Mouse (Mus musculus) cerebellum, adult 8-10 months (tissue): ENCODE data around the gene Pgls.

Experiments used
- DNase-seq: peaks from one replicate; pipeline ENCODE4 v3.0.0; 2022

The Pgls gene

GRCm38 (mm10) chr8:71598841-71599240 is 6.9 kb downstream of the Pgls start:
- no peak for DNase-seq

GRCm38 (mm10) chr8:71601939-71602665 is 10.1 kb downstream of the Pgls start:
- DNase-seq: no peak

DNA sequence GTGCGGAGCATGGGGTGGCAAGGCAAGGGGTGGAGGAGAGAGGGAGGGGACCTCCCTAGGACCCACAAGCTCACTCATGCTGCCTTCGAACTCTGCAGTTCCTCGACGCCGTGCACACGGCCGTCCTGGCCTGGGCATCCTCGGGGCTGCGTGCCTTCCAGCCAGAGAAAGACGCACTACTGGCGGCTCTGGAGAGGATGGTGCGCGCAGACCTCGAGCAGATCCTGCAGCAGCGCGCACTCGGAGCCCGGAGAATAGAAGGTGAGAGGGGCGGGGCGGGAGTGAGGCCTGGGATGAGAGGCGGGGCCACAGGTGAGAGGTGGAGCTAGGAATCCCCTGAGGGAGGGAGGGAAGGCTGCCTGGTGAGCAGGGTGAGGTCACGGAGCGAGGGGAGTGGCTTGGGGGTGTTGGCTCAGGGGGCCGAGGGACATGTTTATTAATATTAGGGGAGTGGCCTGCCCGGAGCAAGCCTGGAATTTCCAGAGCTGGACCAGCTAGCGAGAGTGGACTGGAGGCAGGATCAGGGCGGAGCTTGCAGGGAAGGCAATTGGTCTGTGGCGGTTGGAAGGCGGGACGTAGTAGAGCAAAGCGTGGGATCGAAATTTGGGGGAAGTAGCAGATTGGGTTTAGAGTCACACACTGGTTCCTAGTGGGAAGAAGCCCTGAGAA is 10.8 kb downstream of the Pgls start:
- DNase-seq: no peak

GRCm38 (mm10) chr8:71604021-71604420 is 12.0 kb downstream of the Pgls start:
- DNase-seq: no peak

DNA sequence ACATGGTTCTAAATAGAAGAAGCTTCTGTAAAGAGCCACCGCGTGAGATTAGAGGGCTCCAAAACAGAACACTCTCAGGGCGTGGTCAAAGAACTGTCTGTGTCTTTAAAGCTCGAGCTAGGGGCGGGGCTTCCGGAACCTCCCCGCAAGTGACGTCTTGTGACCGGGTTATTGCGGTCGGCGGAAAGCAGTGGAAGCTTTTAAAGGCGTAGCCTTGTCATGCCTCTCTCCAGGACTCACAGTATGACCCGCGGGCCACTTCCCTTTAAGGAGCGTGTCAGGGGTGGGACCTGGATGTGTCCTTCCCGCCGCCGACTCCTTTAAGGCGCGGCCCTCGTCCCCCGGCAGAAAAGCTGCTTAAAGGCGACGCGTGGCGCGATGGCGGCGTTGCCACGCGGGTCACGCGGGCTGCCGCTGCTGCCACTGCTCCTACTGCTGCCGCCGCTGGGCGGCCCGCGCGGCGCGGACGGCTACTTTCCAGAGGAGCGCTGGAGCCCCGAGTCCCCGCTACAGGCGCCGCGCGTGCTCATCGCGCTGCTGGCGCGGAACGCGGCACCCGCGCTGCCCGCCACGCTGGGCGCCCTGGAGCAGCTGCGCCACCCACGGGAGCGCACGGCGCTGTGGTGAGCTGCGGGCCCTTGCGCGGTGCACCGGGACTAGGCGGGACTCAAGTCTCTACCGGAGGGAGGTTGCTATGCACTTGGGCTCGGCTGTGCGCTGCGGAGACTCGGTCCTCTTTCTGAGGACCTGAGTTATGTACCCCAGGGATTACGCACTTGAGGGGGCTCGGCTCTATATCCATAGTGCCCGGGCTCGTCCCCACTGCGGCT is 19.1 kb downstream of the Pgls start, which contains the start of gene Colgalt1:
Colgalt1 (plus strand) TSS at position 177 of the 830 bp plus-strand sequence.
- peak; percentile 95 for DNase-seq

DNA sequence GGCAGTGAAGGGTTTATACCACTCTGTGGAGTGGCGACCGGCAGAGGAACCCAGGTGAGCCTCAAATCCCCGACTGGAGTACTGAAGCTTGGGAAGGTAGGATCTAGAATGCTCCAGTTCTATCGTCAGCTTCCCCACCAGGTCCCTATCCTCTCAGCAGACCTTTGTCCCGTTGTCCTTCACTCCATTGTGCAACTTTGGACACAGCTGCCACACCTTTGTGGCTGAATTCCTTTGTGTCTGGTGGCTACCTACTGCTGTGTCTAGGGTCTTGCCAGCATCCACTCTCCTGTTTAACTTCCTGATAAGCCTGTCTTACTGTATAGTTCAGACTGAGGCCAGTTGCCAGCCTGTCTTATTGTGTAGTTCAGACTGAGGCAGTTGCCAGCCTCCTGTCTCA is 20.2 kb downstream of the Pgls start:
- no peak for DNase-seq

DNA sequence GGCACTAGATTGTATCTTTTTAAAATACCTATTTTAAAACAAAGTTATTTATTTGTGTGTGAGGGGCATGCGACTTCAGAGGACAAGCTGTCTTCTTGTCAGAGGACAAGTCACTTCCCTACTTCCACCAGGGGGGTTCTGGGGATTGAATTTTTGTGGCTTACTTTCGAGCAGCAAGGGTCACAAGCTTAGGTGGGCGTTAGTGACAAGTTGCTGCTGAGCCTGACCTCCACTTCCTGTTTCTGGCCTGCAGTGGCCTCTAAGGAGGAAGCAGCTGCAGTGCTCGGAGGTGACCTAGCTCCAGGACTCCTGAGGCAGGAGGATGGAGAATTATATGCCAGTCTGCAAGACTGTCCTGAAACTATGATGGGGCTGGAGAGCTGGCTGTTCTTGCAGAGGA is 21.4 kb downstream of the Pgls start:
- DNase-seq: no peak

DNA sequence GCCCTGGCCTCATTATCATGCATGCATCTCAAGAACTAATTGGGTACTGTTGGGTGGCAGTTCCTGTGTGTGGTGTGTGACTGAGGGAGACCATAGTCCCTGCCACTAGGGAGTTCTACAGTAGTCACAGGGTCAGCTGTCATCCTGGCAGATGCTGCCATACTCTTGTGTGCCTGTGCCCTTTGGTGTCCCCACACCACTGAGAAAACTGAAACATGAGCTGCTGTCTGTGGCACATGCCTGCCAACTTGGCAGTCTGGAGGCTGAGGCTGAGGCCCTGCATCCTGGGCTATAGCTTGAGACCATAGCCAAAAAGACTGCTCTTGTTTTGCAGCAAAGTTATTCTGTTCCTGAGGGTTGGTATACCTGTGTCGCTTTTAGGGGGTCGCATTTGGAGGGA is 27.8 kb downstream of the Pgls start:
- DNase-seq: no peak

DNA sequence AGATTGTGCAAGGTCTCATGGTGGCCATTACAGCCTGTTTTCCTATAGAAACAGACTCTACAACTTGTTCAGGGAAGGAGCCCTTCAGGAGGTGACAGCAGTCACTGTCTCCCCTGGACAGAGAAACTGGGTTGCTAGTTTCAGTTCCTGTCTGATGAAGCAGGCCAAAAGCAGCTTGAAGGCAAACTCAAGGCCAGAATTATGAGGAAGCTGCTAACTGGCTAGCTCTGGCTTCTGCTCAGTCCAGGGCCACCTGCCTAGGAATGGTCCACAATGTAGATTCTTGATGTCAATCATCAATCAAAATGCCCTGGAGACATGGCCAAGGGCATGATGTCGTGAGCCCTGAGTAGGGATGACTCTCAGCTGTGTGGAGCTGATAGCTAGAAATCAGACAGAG is 33.1 kb downstream of the Pgls start:
- no peak for DNase-seq

GRCm38 (mm10) chr8:71626753-71627152 is 34.8 kb downstream of the Pgls start:
- no peak for DNase-seq

- DNase-seq: no peak
These were observed 35.5 kb downstream of the Pgls start for GRCm38 (mm10) chr8:71627265-71628099.

- no peak for DNase-seq
These were observed 36.6 kb downstream of the Pgls start for GRCm38 (mm10) chr8:71628396-71629095.

DNA sequence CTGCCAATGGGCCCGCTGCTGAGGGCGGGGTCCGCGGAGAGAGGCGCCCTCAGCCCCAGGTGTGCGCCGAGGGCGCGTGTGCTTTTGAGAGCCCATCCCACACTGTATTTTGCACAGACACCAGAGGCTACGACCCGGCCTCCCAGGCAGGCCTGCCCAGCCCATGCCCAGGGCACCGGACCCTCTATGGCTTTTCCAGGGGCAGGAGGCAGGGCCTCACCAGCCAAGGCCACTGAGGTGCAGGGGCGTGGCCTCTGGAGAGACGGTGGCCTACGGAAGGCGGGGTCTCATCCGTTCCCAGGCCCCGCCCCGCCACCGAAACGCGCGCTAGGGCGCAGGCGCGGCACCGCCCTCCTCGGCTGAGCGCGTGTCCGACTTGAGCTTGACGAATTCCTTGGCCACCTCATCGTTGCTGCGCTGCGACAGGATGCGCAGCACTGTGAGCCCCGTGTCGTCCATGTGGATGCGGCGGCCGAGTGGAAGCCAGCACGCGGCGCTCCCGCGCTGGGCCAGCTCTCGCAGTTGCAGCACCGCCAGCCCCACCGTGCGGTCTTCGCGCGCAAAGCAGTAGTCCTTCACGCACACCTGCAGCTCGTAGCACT is 37.2 kb downstream of the Pgls start:
- DNase-seq: peak; percentile 88

- no peak for DNase-seq
These were observed 37.8 kb downstream of the Pgls start for GRCm38 (mm10) chr8:71629781-71630212.

DNA sequence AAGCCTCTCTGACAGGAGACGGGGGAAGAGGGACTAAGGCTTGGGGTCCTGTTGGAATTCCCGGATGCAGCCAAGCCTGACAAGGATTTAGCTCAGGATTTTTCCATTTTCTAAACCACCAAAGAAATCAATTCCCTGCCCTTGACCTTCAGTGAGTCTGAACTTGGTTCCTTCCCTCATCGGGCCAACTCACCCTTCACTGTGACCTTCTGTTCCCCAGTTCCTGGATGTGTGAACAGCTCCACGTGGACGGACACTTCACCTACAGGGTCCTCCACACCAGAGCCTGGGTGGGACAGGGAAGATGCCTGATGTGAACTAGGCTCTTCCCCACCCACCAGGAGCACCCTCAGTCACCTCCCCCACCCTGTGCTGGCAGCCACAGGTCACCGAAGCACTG is 38.8 kb downstream of the Pgls start:
- DNase-seq: no peak

- DNase-seq: no peak
These were observed 39.9 kb downstream of the Pgls start for GRCm38 (mm10) chr8:71631897-71632296.

DNA sequence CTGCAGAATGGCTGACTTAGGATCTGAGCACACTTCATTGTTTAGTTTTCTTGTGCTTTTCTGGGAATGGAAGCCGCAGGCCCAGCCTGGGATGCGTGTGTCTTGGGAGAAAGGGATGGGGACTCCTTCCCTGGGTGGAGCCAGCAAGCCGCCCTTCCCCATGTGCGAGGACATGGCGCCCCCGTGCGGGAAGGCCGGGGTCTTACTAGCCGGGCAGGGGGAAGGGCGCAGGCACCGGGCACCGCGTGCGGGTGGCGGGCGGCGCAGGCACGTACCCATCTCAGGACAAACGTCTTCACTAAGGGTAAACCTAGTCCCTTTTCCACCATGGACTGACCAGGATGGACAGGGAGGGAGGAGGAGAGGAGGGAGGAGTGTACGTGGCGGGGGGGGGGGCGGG is 41.2 kb downstream of the Pgls start:
- DNase-seq: no peak

- DNase-seq: no peak
These were observed 42.1 kb downstream of the Pgls start for GRCm38 (mm10) chr8:71633981-71634667.

DNA sequence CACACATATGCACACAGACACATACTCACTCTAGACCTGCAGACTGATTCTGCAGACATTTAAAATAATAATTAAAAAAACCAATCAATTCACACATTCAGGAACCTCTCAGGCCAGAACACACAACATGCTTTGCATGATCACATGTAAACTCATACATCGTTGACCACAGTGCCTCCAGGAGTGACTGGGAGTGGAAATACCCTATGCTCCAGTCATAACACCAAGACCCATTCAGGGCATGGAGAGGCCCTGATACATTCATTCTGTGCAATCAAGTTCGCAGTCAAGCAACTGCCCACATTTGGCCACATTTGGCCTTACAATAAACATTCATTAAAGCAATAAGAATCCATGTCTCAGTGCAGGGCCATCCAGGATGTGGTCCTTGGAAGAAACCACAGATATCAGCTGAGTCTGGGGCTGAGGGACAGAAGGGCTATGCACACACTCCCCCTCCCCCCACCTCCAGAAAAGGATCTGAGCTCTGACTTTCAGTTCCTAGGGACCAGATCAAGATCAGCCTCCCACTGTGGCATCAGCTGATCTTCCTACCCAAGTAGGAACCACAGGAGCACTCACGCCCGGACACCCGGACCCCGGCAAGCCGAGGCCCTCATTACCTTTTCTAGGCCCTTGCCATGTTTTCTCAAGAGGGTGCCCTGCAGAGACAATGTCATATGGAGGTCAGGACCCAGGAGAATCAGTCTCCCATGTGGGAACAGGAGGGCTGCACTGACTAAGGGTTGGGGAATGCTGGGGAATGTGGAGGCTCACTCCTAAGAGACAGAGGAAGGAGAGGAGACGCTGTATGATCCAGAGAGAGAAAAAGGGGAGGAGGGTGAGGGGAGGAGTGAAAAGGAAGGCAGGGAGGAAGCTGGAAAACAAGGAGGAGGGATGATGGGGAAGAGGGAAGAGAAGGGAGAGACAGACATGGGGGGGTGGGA is 45.4 kb downstream of the Pgls start:
- no peak for DNase-seq

GRCm38 (mm10) chr8:71638321-71638720 is 46.3 kb downstream of the Pgls start:
- DNase-seq: no peak
